Mouse (Mus musculus): ENCODE results near the gene Apol11a.
"Not testable (repeated sequence)": the region's sequence is repeated elsewhere in the genome, so short reads cannot be mapped to it uniquely, and the experiment has no call there.

Gene Apol11a

GRCm38 (mm10) chr15:77507966-77508365 is at the start of gene Apol11a:
Apol11a (plus strand) TSS chr15:77508271.
- not testable (repeated sequence) for DNase-seq (ENCODE audit: low read depth, low spot score)

- not testable (repeated sequence) for DNase-seq (ENCODE audit: low read depth, low spot score)
Measured at GRCm38 (mm10) chr15:77474699-77475390, 33.2 kb upstream of the Apol11a start.

GRCm38 (mm10) chr15:77476693-77477092 is 31.4 kb upstream of the Apol11a start, which contains the start of gene Apol10a:
Apol10a (plus strand) TSS chr15:77477047.
- not testable (repeated sequence) for DNase-seq (ENCODE audit: low read depth, low spot score)

GRCm38 (mm10) chr15:77482140-77482794 is 25.8 kb upstream of the Apol11a start:
- no peak for DNase-seq (ENCODE audit: low read depth, low spot score)

- DNase-seq (ENCODE audit: low read depth, low spot score), result not testable (repeated sequence)
Measured at GRCm38 (mm10) chr15:77493181-77493580, 14.9 kb upstream of the Apol11a start.

- DNase-seq (ENCODE audit: low read depth, low spot score), result not testable (repeated sequence)
Measured at GRCm38 (mm10) chr15:77494694-77495093, 13.4 kb upstream of the Apol11a start.

GRCm38 (mm10) chr15:77520596-77520995 is 12.5 kb downstream of the Apol11a start:
- DNase-seq (ENCODE audit: low read depth, low spot score), result not testable (repeated sequence)

- DNase-seq (ENCODE audit: low read depth, low spot score), result not testable (repeated sequence)
Measured at GRCm38 (mm10) chr15:77523186-77523843, 15.2 kb downstream of the Apol11a start.

- DNase-seq (ENCODE audit: low read depth, low spot score), result no peak
Measured at GRCm38 (mm10) chr15:77533216-77533615, 25.1 kb downstream of the Apol11a start, which contains the start of gene Apol7c. Apol7c (minus strand) TSS chr15:77533316.

- not testable (repeated sequence) for DNase-seq (ENCODE audit: low read depth, low spot score)
Measured at GRCm38 (mm10) chr15:77539221-77539620, 31.1 kb downstream of the Apol11a start.

GRCm38 (mm10) chr15:77561792-77562191 is 53.7 kb downstream of the Apol11a start, which contains the start of gene 1700025B11Rik:
1700025B11Rik (minus strand) TSS chr15:77561892.
- DNase-seq (ENCODE audit: low read depth, low spot score), result no peak

- no peak for DNase-seq (ENCODE audit: low read depth, low spot score)
Measured at GRCm38 (mm10) chr15:77563219-77563618, 55.1 kb downstream of the Apol11a start.

Data from embryo, embryonic 11.5 days (tissue).